Mouse (Mus musculus) MEL-GATA-1-ER (cell line): ENCODE data around the gene Tango2.
A peak's percentile ranks its signal among the peaks of the same experiment; 100 is the strongest.

Experiments used
- DNase-seq: peaks from one replicate; pipeline ENCODE4 v3.0.0-alpha.2; 2012; ENCODE audit warnings: low read depth; ENCODE audit errors: extremely low read depth

The Tango2 gene

GRCm38 (mm10) chr16:18347931-18348600, at the start of gene Tango2, which contains the start of gene Arvcf:
Gene Tango2 (minus strand): TSS chr16:18348103.
Gene Arvcf (plus strand): TSS chr16:18348182.
- DNase-seq: no peak

GRCm38 (mm10) chr16:18396791-18397621, 49.1 kb upstream of the Tango2 start:
- no peak for DNase-seq

- DNase-seq: no peak
These were observed 48.3 kb upstream of the Tango2 start for GRCm38 (mm10) chr16:18396201-18396600.

GRCm38 (mm10) chr16:18395620-18396036, 47.7 kb upstream of the Tango2 start:
- no peak for DNase-seq

GRCm38 (mm10) chr16:18394777-18395619, 47.1 kb upstream of the Tango2 start:
- DNase-seq: no peak

- DNase-seq: no peak
These were observed 46.2 kb upstream of the Tango2 start for GRCm38 (mm10) chr16:18394056-18394455.

GRCm38 (mm10) chr16:18393595-18393994, 45.7 kb upstream of the Tango2 start:
- DNase-seq: no peak

GRCm38 (mm10) chr16:18392469-18393426, 44.8 kb upstream of the Tango2 start:
- peak; percentile 53 for DNase-seq

- DNase-seq: no peak
These were observed 43.8 kb upstream of the Tango2 start for GRCm38 (mm10) chr16:18391728-18392127.

- no peak for DNase-seq
These were observed 43.2 kb upstream of the Tango2 start for GRCm38 (mm10) chr16:18391127-18391526.

GRCm38 (mm10) chr16:18390399-18390798, 42.5 kb upstream of the Tango2 start:
- no peak for DNase-seq

- no peak for DNase-seq
These were observed 40.9 kb upstream of the Tango2 start for GRCm38 (mm10) chr16:18388583-18389435.

GRCm38 (mm10) chr16:18387704-18388582, 40.0 kb upstream of the Tango2 start:
- DNase-seq: peak; percentile 81

- no peak for DNase-seq
These were observed 39.1 kb upstream of the Tango2 start for GRCm38 (mm10) chr16:18386972-18387371.

GRCm38 (mm10) chr16:18386451-18386850, 38.5 kb upstream of the Tango2 start:
- no peak for DNase-seq

- DNase-seq: no peak
These were observed 37.5 kb upstream of the Tango2 start for GRCm38 (mm10) chr16:18385411-18385810.

- no peak for DNase-seq
These were observed 36.8 kb upstream of the Tango2 start for GRCm38 (mm10) chr16:18384659-18385058.

GRCm38 (mm10) chr16:18384211-18384610, 36.3 kb upstream of the Tango2 start:
- DNase-seq: no peak

GRCm38 (mm10) chr16:18383756-18384155, 35.9 kb upstream of the Tango2 start:
- no peak for DNase-seq
